Mouse (Mus musculus): ENCODE data around the gene Vps4b. TPM values are rescaled to one million over a fixed set of nuclear protein-coding genes. Genes with fewer than 3 reads are reported as not detected.

The Vps4b gene
- polyA plus RNA-seq, 1 experiment, result not detected

DNA sequence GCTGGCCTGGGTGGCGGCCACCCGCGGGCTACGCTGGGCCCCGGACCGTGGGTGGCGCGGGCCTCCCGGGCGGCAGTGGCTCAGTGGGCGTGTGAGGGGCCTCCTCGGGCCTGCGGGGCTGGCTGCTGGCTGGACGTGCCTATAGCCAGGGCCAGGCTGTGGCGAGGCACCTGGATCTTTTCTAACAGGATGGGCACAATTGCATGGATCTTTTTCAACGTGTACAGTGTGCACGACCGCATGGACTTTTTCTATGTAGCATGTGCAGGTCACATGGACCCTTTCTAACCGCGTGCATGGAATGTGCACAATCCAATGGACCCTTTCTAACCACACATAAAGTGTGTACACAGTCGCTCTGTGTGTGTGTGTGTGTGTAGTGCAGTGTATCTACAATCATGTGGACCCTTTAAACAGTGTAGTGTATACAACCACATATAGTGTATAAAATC is 82.0 kb downstream of the Vps4b start:
- TF ChIP-seq POLR2A (IDR thresholded peaks at IDR 0.05; ENCODE audit: insufficient read depth, low read depth, low read length) (no peak), CTCF (IDR thresholded peaks at IDR 0.05; ENCODE audit: insufficient read depth, low read depth, low read length) (no peak)
- H3K27ac ChIP-seq (ENCODE audit: insufficient read depth, low read depth, low read length), result no peak overlapping the region; the same call in 1 of the 2 replicates
- H3K4me3 ChIP-seq (ENCODE audit: insufficient read depth, low read depth, low read length), result peak overlapping the region; percentile 82
- WGBS, result 3% methylated on average over 20 of the region's 21 CpGs
- peaks cover 7% of the 10 kb centered on the region for H3K4me1 ChIP-seq (ENCODE audit: control insufficient read depth, insufficient read depth, low read length)

Other genes with a start within 250 kb of the Vps4b start
- not detected in 2 replicates for gene Bcl2, start 82.5 kb downstream of the Vps4b start, polyA plus RNA-seq (2012; ENCODE audit: insufficient read depth, insufficient read length, low replicate concordance, missing spikeins)
- gene Kdsr, start 37.0 kb downstream of the Vps4b start, polyA plus RNA-seq (2012; ENCODE audit: insufficient read depth, insufficient read length, low replicate concordance, missing spikeins), result not detected in 2 replicates
- gene Serpinb5, start 64.4 kb upstream of the Vps4b start, polyA plus RNA-seq (2012; ENCODE audit: insufficient read depth, insufficient read length, low replicate concordance, missing spikeins), result not detected in 2 replicates
- not detected in 2 replicates for gene Serpinb12, start 137.7 kb upstream of the Vps4b start, polyA plus RNA-seq (2012; ENCODE audit: insufficient read depth, insufficient read length, low replicate concordance, missing spikeins)
- not detected in 2 replicates for gene Serpinb13, start 184.3 kb upstream of the Vps4b start, polyA plus RNA-seq (2012; ENCODE audit: insufficient read depth, insufficient read length, low replicate concordance, missing spikeins)

Data from olfactory bulb, adult 2 months (tissue).